Mouse (Mus musculus) thymus, adult 18-20 months (tissue): ENCODE measurements around the gene Unc79.

ENCODE experiments used
- DNase-seq, 2 experiments: peaks; one replicate each; pipeline ENCODE4 v3.0.0; 2022; ENCODE audit warnings: mixed read lengths in 2 of 2

The Unc79 gene

GRCm38 (mm10) chr12:103211078-103211477 lies 262.4 kb downstream of the Unc79 start:
- DNase-seq: no peak

GRCm38 (mm10) chr12:103213591-103213990 lies 264.9 kb downstream of the Unc79 start:
- no peak for DNase-seq

GRCm38 (mm10) chr12:103214270-103214669 lies 265.6 kb downstream of the Unc79 start:
- no peak for DNase-seq

GRCm38 (mm10) chr12:103214797-103215196 lies 266.1 kb downstream of the Unc79 start:
- DNase-seq: no peak

- no peak for DNase-seq
Measured at GRCm38 (mm10) chr12:103215877-103216610, 267.4 kb downstream of the Unc79 start.

GRCm38 (mm10) chr12:103223671-103224070 lies 275.0 kb downstream of the Unc79 start:
- no peak for DNase-seq

GRCm38 (mm10) chr12:103226121-103226520 lies 277.5 kb downstream of the Unc79 start:
- DNase-seq: no peak

GRCm38 (mm10) chr12:103229058-103229457 lies 280.4 kb downstream of the Unc79 start:
- DNase-seq: no peak
